Mouse (Mus musculus): ENCODE data around the gene Olfr790.

- TF ChIP-seq CTCF (IDR thresholded peaks at IDR 0.05; ENCODE audit: extremely low read depth, insufficient read length, insufficient replicate concordance, low read depth, low read length), result no peak
- TF ChIP-seq POLR2A (IDR thresholded peaks at IDR 0.05; ENCODE audit: low read depth, low read length), result no peak
Measured at GRCm38 (mm10) chr10:129473256-129473655, 25.0 kb upstream of the Olfr790 start.
